Mouse (Mus musculus) myocyte (in vitro differentiated cells): Measurements from ENCODE around the gene Alox12.

Experiments used
- CEBPB ChIP-seq: IDR thresholded peaks from 2 replicates; pipeline ENCODE4 v1.6.1; 2011; ENCODE audit warnings: mild to moderate bottlenecking, moderate library complexity; ENCODE audit not compliant: poor library complexity, insufficient read depth, severe bottlenecking
- E2F4 ChIP-seq: IDR thresholded peaks from one replicate; pipeline ENCODE4 v1.6.1; 2011; ENCODE audit warnings: mild to moderate bottlenecking, control low read depth, moderate library complexity; ENCODE audit not compliant: insufficient read depth
- MAX ChIP-seq: IDR thresholded peaks from one replicate; pipeline ENCODE4 v1.6.1; 2011; ENCODE audit warnings: low read depth, mild to moderate bottlenecking, control low read depth
- MYOD1 ChIP-seq, 3 experiments: IDR thresholded peaks; one replicate each; pipeline ENCODE4 v1.6.1; 2011; ENCODE audit warnings: control low read depth in 2 of 3, low read depth in 2 of 3, mild to moderate bottlenecking in 2 of 3, moderate library complexity in 1 of 3; ENCODE audit not compliant: insufficient read length in 2 of 3, control insufficient read depth in 1 of 3
- MYOG ChIP-seq, 3 experiments: IDR thresholded peaks; one replicate each; pipeline ENCODE4 v1.6.1; 2011; ENCODE audit warnings: control low read depth in 2 of 3, low read depth in 2 of 3, mild to moderate bottlenecking in 2 of 3; ENCODE audit not compliant: insufficient read length in 2 of 3, control insufficient read depth in 1 of 3, insufficient read depth in 1 of 3
- POLR2A ChIP-seq: IDR thresholded peaks from one replicate; pipeline ENCODE4 v1.6.1; 2011; ENCODE audit warnings: low read depth, mild to moderate bottlenecking, control low read depth, moderate library complexity; ENCODE audit not compliant: insufficient read length
- POLR2AphosphoS2 ChIP-seq: IDR thresholded peaks from one replicate; pipeline ENCODE4 v1.6.1; 2011; ENCODE audit warnings: low read depth, control low read depth; ENCODE audit not compliant: insufficient read length
- REST ChIP-seq: IDR thresholded peaks from one replicate; pipeline ENCODE4 v1.6.1; 2011; ENCODE audit warnings: mild to moderate bottlenecking, control low read depth, moderate library complexity; ENCODE audit not compliant: insufficient read depth, insufficient read length
- SRF ChIP-seq: IDR thresholded peaks from one replicate; pipeline ENCODE4 v1.6.1; 2011; ENCODE audit warnings: low read depth; ENCODE audit not compliant: control insufficient read depth, insufficient read length
- TCF12 ChIP-seq: IDR thresholded peaks from one replicate; pipeline ENCODE4 v1.6.1; 2011; ENCODE audit warnings: mild to moderate bottlenecking, control low read depth; ENCODE audit not compliant: poor library complexity, insufficient read depth, severe bottlenecking
- TCF3 ChIP-seq: IDR thresholded peaks from one replicate; pipeline ENCODE4 v1.6.1; 2011; ENCODE audit warnings: low read depth, control low read depth; ENCODE audit not compliant: insufficient read length
- USF1 ChIP-seq: IDR thresholded peaks from one replicate; pipeline ENCODE4 v1.6.1; 2011; ENCODE audit warnings: low read depth, mild to moderate bottlenecking, control low read depth, moderate library complexity

- TF ChIP-seq POLR2AphosphoS2 (no peak), MYOG (IDR thresholded peaks at IDR 0.05; ENCODE audit: control insufficient read depth in 1 of 3, insufficient read depth in 1 of 3, insufficient read length in 2 of 3, low read depth in 2 of 3) (no peak), MAX (no peak), MYOD1 (IDR thresholded peaks at IDR 0.05; ENCODE audit: control insufficient read depth in 1 of 3, insufficient read length in 2 of 3, low read depth in 2 of 3) (no peak), POLR2A (no peak), CEBPB (no peak), E2F4 (no peak), SRF (no peak), TCF12 (no peak), USF1 (no peak), REST (no peak), TCF3 (no peak)
Observed at GRCm38 (mm10) chr11:70192157-70192556, 63.0 kb downstream of the Alox12 start.
